Mouse (Mus musculus): Measurements from ENCODE around the gene Klhl15.

DNA sequence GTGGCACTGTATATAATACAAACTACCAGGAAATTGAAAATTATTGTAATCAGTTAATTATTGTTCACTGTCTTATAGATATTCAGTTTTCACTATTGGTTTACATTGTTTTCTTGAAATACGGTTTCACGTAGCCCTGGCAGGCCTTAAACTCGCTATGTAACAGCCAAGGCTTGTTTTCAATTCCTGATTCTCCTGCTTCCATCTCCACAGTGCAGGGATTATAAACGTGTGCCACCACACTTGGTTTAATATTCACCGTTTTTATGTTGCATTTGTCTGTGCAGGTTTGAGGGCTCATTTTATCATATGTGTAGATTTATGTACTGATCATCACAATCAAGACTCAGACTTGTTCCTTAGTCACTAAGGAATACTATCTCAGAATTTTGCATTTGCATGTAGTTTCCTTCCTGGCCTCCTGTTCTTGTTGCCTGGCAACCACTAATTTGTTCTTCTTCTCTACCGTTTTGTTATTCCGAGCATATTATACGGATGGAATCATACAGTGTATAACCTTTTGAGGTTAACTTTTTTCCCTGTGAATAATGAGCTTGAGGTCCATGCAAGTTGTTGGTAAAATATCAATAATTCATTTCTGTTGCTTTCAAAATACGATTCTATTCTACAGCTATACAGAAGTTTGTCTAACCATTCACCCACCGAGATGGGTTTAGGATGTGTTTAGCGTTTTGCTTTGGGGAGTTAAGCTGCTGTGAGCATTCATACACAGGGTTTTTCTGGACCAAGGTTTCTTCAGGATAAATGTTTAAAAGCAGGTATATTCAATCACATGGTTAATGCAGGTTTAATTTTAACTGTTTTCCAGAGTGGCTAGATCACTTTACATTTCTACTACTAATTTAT is 86.9 kb downstream of the Klhl15 start:
- TF ChIP-seq CTCF (IDR thresholded peaks at IDR 0.05 in 2 of 3, conservative IDR thresholded peaks at IDR 0.05 in 1 of 3; ENCODE audit: control insufficient read depth in 1 of 3, insufficient read depth in 1 of 3, low read depth in 2 of 3, low read length in 3 of 3, poor library complexity in 1 of 3, severe bottlenecking in 1 of 3) = no peak
- TF ChIP-seq GATA1 (IDR thresholded peaks at IDR 0.05; ENCODE audit: low read depth, low read length) = no peak
- no peak for TF ChIP-seq EP300 (IDR thresholded peaks at IDR 0.05; ENCODE audit: low read depth in 1 of 2, low read length in 2 of 2)
- TF ChIP-seq MAX (IDR thresholded peaks at IDR 0.05; ENCODE audit: low read length) = no peak
- TF ChIP-seq ZMIZ1 (IDR thresholded peaks at IDR 0.05; ENCODE audit: low read depth, low read length) = no peak
- no peak for TF ChIP-seq BHLHE40 (IDR thresholded peaks at IDR 0.05; ENCODE audit: borderline replicate concordance, low read depth, low read length)
- no peak for TF ChIP-seq ZNF384 (IDR thresholded peaks at IDR 0.05; ENCODE audit: low read depth, low read length)
- no peak for TF ChIP-seq USF1 (IDR thresholded peaks at IDR 0.05; ENCODE audit: low read depth, low read length)
- no peak for TF ChIP-seq CHD1 (IDR thresholded peaks at IDR 0.05; ENCODE audit: low read depth, low read length)
- TF ChIP-seq TCF12 (IDR thresholded peaks at IDR 0.05; ENCODE audit: low read depth, low read length) = no peak

All from MEL (cell line).